Mouse (Mus musculus) liver, embryonic 11.5 days (tissue): Measurements from ENCODE around the gene Trpm5. TPM values are rescaled to one million over a fixed set of nuclear protein-coding genes. Genes with fewer than 3 reads are reported as not detected.

Experiments used
- ATAC-seq: fragments of 200-750 bp; cut with Nextera tagmentation; replicated peaks from 2 replicates; pipeline ENCODE4 v1.8.0; 2017; ENCODE audit warnings: moderate number of reproducible peaks, mild to moderate bottlenecking, moderate TSS enrichment, moderate library complexity; ENCODE audit not compliant: low FRiP score
- DNase-seq: peaks from one replicate; pipeline ENCODE4 v3.0.0-alpha.2; 2017; ENCODE audit warnings: low spot score
- H3K27ac ChIP-seq: fragments of 300-500 bp; sonication (generic); 2 replicates; pipeline ENCODE4 v1.5.1; 2014; ENCODE audit warnings: mild to moderate bottlenecking, low read depth, low read length, control low read depth
- H3K27me3 ChIP-seq: fragments of 300-500 bp; sonication (generic); replicated peaks from 2 replicates; pipeline ENCODE4 v1.6.1; 2014; ENCODE audit warnings: low read length, mixed read lengths; ENCODE audit not compliant: control insufficient read depth, insufficient read depth
- H3K36me3 ChIP-seq: fragments of 300-500 bp; sonication (generic); 2 replicates; pipeline ENCODE4 v1.6.1; 2014; ENCODE audit warnings: mild to moderate bottlenecking, low read length, moderate library complexity, mixed read lengths; ENCODE audit not compliant: control insufficient read depth, insufficient read depth
- H3K4me1 ChIP-seq: fragments of 300-500 bp; sonication (generic); replicated peaks from 2 replicates; pipeline ENCODE4 v1.6.1; 2014; ENCODE audit warnings: low read length, mixed read lengths; ENCODE audit not compliant: control insufficient read depth, insufficient read depth
- H3K4me2 ChIP-seq: fragments of 300-500 bp; sonication (generic); 2 replicates; pipeline ENCODE4 v1.6.1; 2014; ENCODE audit warnings: mild to moderate bottlenecking, control low read depth, moderate library complexity
- H3K4me3 ChIP-seq: fragments of 300-500 bp; sonication (generic); 2 replicates; pipeline ENCODE4 v1.5.1; 2014; ENCODE audit warnings: low read depth, low read length, control low read depth
- H3K9ac ChIP-seq: fragments of 300-500 bp; sonication (generic); 2 replicates; pipeline ENCODE4 v1.6.1; 2014; ENCODE audit warnings: low read depth, low read length, control low read depth
- H3K9me3 ChIP-seq: fragments of 300-500 bp; sonication (generic); 2 replicates; pipeline ENCODE4 v1.6.1; 2016; ENCODE audit warnings: low read length, inconsistent platforms, mixed read lengths; ENCODE audit not compliant: control insufficient read depth
- WGBS: fragments of 180-500 bp; shearing (Covaris S2); extraction: QIAGEN DNeasy Blood & Tissue Kit; methylation state at CpG from one replicate; pipeline ENCODE4 v1.1.7; 2014; 5-methylcytosine and 5-hydroxymethylcytosine counted together
- polyA plus RNA-seq: library from polyadenylated mRNA; unstranded; fragments of >200 nt; fragmentation: Nextera tagmentation; extraction: Ambion mirVana; gene quantifications from 2 replicates; pipeline ENCODE4 v1.2.1, GENCODE M21; 2014

Trpm5 gene
- polyA plus RNA-seq, 1 experiment from 2014 or later = 1.3 TPM

GRCm38 (mm10) chr7:143044049-143044825 lies 50.2 kb downstream of the Trpm5 start:
- DNase-seq = no peak
- no peaks in the 10 kb centered on the region for H3K27me3 ChIP-seq
- peaks cover 19% of the 10 kb centered on the region for H3K4me1 ChIP-seq
- no peak overlapping the region for H3K4me3 ChIP-seq
- no peak overlapping the region for H3K4me2 ChIP-seq
- ATAC-seq = no peak
- H3K36me3 ChIP-seq = no peaks in the 10 kb centered on the region
- no peak overlapping the region for H3K9ac ChIP-seq
- 80% methylated on average over 2 of the region's 2 CpGs for WGBS
- no peak overlapping the region for H3K27ac ChIP-seq
- no peaks in the 10 kb centered on the region; the same call in 1 of the 2 replicates for H3K9me3 ChIP-seq

DNA sequence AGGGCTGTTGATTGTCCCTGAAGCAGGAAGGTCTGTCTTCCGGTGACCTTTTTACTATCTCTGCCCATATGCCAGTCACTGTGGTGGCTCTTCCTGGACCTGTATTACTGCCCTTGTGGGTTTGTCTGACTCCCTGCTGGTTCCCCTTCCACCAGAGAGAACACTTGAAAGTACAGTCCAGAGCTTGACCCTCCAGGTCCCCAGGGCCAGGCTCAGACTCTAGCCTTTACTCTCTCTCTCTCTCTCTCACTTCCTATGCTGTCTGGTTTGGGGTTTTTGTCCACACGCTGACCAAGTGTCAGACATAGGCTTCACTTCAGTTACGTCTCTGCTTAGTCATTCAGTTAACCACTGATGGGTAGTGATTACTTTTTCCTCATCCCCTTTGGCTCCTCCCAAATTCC lies 51.5 kb downstream of the Trpm5 start:
- Histone ChIP-seq H3K4me1 (peaks cover 19% of the 10 kb centered on the region), H3K9ac (no peak overlapping the region), H3K36me3 (no peaks in the 10 kb centered on the region), H3K9me3 (no peaks in the 10 kb centered on the region; the same call in 1 of the 2 replicates), H3K27me3 (no peaks in the 10 kb centered on the region), H3K27ac (no peak overlapping the region), H3K4me2 (no peak overlapping the region), H3K4me3 (no peak overlapping the region)
- DNase-seq = no peak
- WGBS = 50% methylated on average over 3 of the region's 3 CpGs
- no peak for ATAC-seq

GRCm38 (mm10) chr7:143042089-143042488 lies 52.4 kb downstream of the Trpm5 start:
- WGBS = 69% methylated on average over 3 of the region's 3 CpGs
- Histone ChIP-seq H3K36me3 (no peaks in the 10 kb centered on the region), H3K4me3 (no peak overlapping the region), H3K27ac (peak overlapping the region; percentile 25), H3K4me2 (no peak overlapping the region), H3K9me3 (no peaks in the 10 kb centered on the region; the same call in 1 of the 2 replicates), H3K27me3 (no peaks in the 10 kb centered on the region), H3K9ac (no peak overlapping the region), H3K4me1 (peaks cover 19% of the 10 kb centered on the region)
- peak; percentile 25; the same call in 1 of the 2 replicates for ATAC-seq
- no peak for DNase-seq

DNA sequence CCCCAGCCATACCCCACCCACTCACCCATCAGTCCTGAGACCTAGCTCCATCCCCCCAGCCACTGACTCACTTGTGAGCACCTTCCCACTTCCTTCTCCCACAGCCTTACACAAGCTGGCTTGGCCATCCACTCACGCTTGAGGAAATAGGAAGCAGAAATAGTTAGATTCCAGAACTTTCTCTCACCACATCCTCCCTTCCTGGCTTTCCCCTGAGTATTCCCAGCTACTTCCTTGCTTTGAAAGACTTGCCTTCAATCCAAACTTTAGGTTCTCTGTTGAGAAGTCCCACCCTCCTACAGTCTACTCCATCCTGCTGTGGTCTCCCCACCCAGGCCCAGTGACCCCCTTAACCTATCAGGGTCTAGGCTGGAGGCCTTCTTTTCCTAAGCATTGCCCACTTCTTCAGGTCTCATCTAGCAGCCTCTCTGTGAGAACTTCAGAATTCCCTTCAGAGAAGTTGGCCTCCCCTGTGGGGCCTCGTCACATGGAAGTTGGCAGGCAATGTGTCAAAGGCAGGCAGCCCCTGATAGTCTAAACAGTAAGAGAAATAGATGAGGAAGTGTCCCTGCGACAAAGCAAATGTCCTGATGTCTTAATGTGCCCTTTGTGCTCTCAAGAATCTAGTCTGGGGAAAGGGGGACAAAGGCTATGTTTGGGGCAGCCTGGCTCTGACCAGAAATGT lies 53.2 kb downstream of the Trpm5 start:
- 59% methylated on average over 3 of the region's 3 CpGs for WGBS
- Histone ChIP-seq H3K4me3 (no peak overlapping the region), H3K4me1 (peaks cover 19% of the 10 kb centered on the region), H3K9ac (no peak overlapping the region), H3K4me2 (no peak overlapping the region), H3K27ac (peak overlapping the region; percentile 25; the same call in 1 of the 2 replicates), H3K27me3 (no peaks in the 10 kb centered on the region), H3K36me3 (no peaks in the 10 kb centered on the region), H3K9me3 (no peaks in the 10 kb centered on the region; the same call in 1 of the 2 replicates)
- no peak for DNase-seq
- no peak for ATAC-seq

DNA sequence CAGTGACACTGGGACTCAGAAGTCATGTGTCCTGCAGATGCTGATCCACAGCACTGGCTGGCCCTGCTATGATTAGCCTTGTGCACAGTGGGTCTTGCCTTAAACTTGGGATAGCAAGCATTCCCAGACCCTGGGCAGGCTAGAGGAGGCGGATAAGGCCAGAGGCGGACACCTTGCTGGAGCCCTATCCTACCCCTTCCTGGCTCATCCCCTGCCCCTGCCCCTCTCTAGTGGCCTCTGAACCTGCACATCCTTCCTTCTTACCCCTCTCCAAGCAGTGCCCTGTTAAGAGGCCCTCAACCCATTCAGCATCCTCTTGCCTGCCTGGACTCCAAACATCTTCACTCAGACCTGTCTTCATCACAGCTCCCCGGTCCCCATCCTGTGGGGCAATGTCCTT lies 53.9 kb downstream of the Trpm5 start:
- ATAC-seq (no peak), DNase-seq (no peak)
- no peaks in the 10 kb centered on the region for H3K27me3 ChIP-seq
- H3K4me3 ChIP-seq = no peak overlapping the region
- no peaks in the 10 kb centered on the region for H3K36me3 ChIP-seq
- H3K4me1 ChIP-seq = peaks cover 19% of the 10 kb centered on the region
- H3K9me3 ChIP-seq = no peaks in the 10 kb centered on the region; the same call in 1 of the 2 replicates
- WGBS = 91% methylated on average over 3 of the region's 3 CpGs
- no peak overlapping the region for H3K27ac ChIP-seq
- H3K9ac ChIP-seq = no peak overlapping the region
- no peak overlapping the region for H3K4me2 ChIP-seq

GRCm38 (mm10) chr7:143038174-143038931 lies 56.1 kb downstream of the Trpm5 start:
- 69% methylated on average over 3 of the region's 3 CpGs for WGBS
- no peak overlapping the region for H3K27ac ChIP-seq

DNA sequence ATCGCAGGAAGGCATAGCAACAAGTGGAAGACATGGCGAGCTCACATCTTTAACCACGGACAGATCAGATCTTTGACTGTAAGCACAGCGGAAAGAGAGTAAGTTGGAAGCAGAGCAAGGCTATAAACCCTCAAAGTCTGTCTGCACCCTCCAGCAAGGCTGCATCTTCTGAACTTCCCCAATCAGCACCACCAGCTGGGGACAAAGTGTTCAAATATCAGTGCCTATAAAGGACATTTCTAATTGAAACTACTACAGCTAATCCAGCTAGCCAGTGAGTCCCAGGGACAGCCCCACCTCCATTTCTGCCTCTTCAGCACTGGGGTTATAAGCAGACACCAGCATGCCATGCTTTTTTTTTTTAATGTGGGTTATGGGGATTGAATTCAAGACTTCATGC lies 57.1 kb downstream of the Trpm5 start:
- Histone ChIP-seq H3K36me3 (no peaks in the 10 kb centered on the region), H3K27me3 (no peaks in the 10 kb centered on the region), H3K4me2 (no peak overlapping the region), H3K9ac (no peak overlapping the region), H3K27ac (no peak overlapping the region), H3K4me1 (peaks cover 12% of the 10 kb centered on the region), H3K4me3 (no peak overlapping the region), H3K9me3 (no peaks in the 10 kb centered on the region)
- DNase-seq (no peak), ATAC-seq (no peak)
- 76% methylated on average over 4 of the region's 4 CpGs for WGBS

More at GRCm38 (mm10) chr7:143038174-143038931, 56.1 kb downstream of the Trpm5 start:
- Histone ChIP-seq H3K4me2 (no peak overlapping the region), H3K36me3 (no peaks in the 10 kb centered on the region), H3K4me3 (no peak overlapping the region), H3K9ac (no peak overlapping the region), H3K27me3 (no peaks in the 10 kb centered on the region), H3K4me1 (peaks cover 19% of the 10 kb centered on the region), H3K9me3 (no peaks in the 10 kb centered on the region)
- DNase-seq (no peak), ATAC-seq (no peak)

GRCm38 (mm10) chr7:143036787-143037186 lies 57.7 kb downstream of the Trpm5 start:
- ATAC-seq = no peak
- Histone ChIP-seq H3K4me2 (no peak overlapping the region), H3K36me3 (no peaks in the 10 kb centered on the region), H3K4me3 (no peak overlapping the region), H3K27ac (no peak overlapping the region), H3K27me3 (no peaks in the 10 kb centered on the region), H3K9me3 (no peaks in the 10 kb centered on the region), H3K4me1 (peaks cover 7% of the 10 kb centered on the region), H3K9ac (no peak overlapping the region)
- 76% methylated on average over 3 of the region's 3 CpGs for WGBS
- DNase-seq = no peak
